Mouse (Mus musculus) stomach, postnatal 0 days (tissue): ENCODE measurements around the gene Pgm5. TPM values are rescaled to one million over a fixed set of nuclear protein-coding genes. Genes with fewer than 3 reads are reported as not detected.

Experiments used
- ATAC-seq: fragments of 200-750 bp; cut with Nextera tagmentation; 2 replicates; pipeline ENCODE4 v1.8.0; 2017; ENCODE audit not compliant: low FRiP score, low TSS enrichment
- DNase-seq: peaks from one replicate; pipeline ENCODE4 v3.0.0-alpha.2; 2016; ENCODE audit warnings: low spot score
- H3K27ac ChIP-seq: fragments of 300-500 bp; sonication (generic); replicated peaks from 2 replicates; pipeline ENCODE4 v1.5.1; 2014; ENCODE audit warnings: mild to moderate bottlenecking, control low read depth
- H3K27me3 ChIP-seq: fragments of 300-500 bp; sonication (generic); 2 replicates; pipeline ENCODE4 v1.6.1; 2014; ENCODE audit warnings: low read length; ENCODE audit not compliant: control insufficient read depth, insufficient read depth
- H3K36me3 ChIP-seq: fragments of 300-500 bp; sonication (generic); 2 replicates; pipeline ENCODE4 v1.6.1; 2014; ENCODE audit warnings: low read length, mixed read lengths; ENCODE audit not compliant: control insufficient read depth, insufficient read depth
- H3K4me1 ChIP-seq: fragments of 300-500 bp; sonication (generic); replicated peaks from 2 replicates; pipeline ENCODE4 v1.6.1; 2014; ENCODE audit warnings: antibody characterized with exemption; ENCODE audit not compliant: control insufficient read depth, insufficient read depth
- H3K4me2 ChIP-seq: fragments of 300-500 bp; sonication (generic); replicated peaks from 2 replicates; pipeline ENCODE4 v1.6.1; 2014; ENCODE audit warnings: low read depth, mild to moderate bottlenecking, control low read depth, moderate library complexity
- H3K4me3 ChIP-seq: fragments of 300-500 bp; sonication (generic); 2 replicates; pipeline ENCODE4 v1.5.1; 2014; ENCODE audit warnings: low read depth, low read length, control low read depth
- H3K9ac ChIP-seq: fragments of 300-500 bp; sonication (generic); 2 replicates; pipeline ENCODE4 v1.6.1; 2014; ENCODE audit warnings: mild to moderate bottlenecking, low read length, control low read depth, mixed read lengths
- H3K9me3 ChIP-seq: fragments of 300-500 bp; sonication (generic); 2 replicates; pipeline ENCODE4 v1.6.1; 2016; ENCODE audit warnings: low read length; ENCODE audit not compliant: control insufficient read depth
- CTCF ChIP-seq: IDR thresholded peaks from 2 replicates; pipeline ENCODE4 v1.5.1; 2016; ENCODE audit warnings: antibody characterized with exemption, low read depth, mild to moderate bottlenecking, moderate library complexity
- EP300 ChIP-seq: optimal IDR thresholded peaks from 2 replicates; pipeline ENCODE3; 2016; ENCODE audit warnings: antibody characterized with exemption
- WGBS: fragments of 180-500 bp; shearing (Covaris S2); extraction: QIAGEN DNeasy Blood & Tissue Kit; methylation state at CpG from one replicate; pipeline ENCODE4 v1.1.7; 2014; 5-methylcytosine and 5-hydroxymethylcytosine counted together
- polyA plus RNA-seq: library from polyadenylated mRNA; unstranded; fragments of >200 nt; fragmentation: Nextera tagmentation; extraction: Ambion mirVana; gene quantifications from 2 replicates; pipeline ENCODE4 v1.2.1, GENCODE M21; 2015

Gene Pgm5
- polyA plus RNA-seq, 1 experiment from 2014 or later: 6.3 TPM

DNA sequence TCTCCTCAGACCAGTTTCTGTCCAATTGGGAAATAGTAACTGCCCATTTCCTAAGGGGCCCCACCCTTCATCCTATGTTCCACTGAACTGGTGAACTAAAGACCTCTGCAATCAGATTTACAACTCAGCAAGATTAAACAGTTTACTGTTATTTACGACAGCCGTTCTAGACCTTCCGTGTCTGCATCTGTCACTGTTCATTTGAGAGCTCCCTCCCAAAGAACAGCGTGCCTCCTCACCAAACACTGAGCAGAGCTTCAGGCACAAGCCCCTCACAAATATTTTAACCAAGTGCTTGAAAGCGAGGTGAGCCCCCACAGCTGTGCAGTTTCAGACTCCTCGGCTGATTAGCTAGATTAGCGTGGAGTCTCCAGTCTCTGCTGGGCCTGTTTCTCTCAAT is 13.3 kb downstream of the Pgm5 start:
- H3K4me3 ChIP-seq: no peak overlapping the region
- H3K27ac ChIP-seq: 0 out of 2 replicates have a peak overlapping the region, but pooled peaks have one; percentile 53
- H3K4me2 ChIP-seq: no peak overlapping the region
- TF ChIP-seq EP300 (no peak), CTCF (no peak)
- no peak for ATAC-seq
- DNase-seq: no peak
- H3K9ac ChIP-seq: no peak overlapping the region
- H3K27me3 ChIP-seq: no peaks in the 10 kb centered on the region
- 26% methylated on average over 7 of the region's 7 CpGs for WGBS
- no peaks in the 10 kb centered on the region for H3K9me3 ChIP-seq
- H3K4me1 ChIP-seq: no peaks in the 10 kb centered on the region
- no peaks in the 10 kb centered on the region for H3K36me3 ChIP-seq

DNA sequence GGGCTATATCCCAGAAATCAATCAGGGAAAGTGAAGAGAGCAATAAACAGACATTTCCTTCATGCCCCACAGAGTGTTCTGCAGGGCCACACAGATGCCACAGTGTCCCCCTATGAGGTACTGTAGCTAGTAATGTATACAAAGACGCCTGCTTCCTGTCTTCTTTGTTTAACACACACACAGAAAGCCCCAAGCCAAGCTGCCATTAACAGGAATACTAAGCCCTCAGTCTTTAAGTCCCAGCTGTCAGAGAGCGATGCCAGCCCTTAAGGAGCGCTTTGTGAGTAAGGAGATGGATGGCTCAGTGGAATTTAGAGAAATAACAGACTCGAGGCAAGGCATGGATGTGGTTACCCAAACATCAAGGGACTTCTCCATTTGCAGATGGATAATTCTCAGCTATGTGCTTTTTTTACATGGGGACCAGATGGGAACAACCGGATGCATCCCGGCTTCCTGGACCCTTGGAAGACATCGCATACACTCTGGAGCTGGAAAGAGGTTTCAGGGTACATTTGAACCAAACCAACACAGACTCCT is 16.6 kb downstream of the Pgm5 start:
- H3K4me2 ChIP-seq: no peak overlapping the region
- H3K9me3 ChIP-seq: no peaks in the 10 kb centered on the region
- H3K36me3 ChIP-seq: no peaks in the 10 kb centered on the region
- H3K4me1 ChIP-seq: no peaks in the 10 kb centered on the region
- TF ChIP-seq EP300 (peak; percentile 79), CTCF (no peak)
- 20% methylated on average over 7 of the region's 7 CpGs for WGBS
- H3K4me3 ChIP-seq: no peak overlapping the region
- no peaks in the 10 kb centered on the region for H3K27me3 ChIP-seq
- H3K9ac ChIP-seq: no peak overlapping the region
- peak overlapping the region; percentile 46 for H3K27ac ChIP-seq
- DNase-seq (no peak), ATAC-seq (peak; percentile 80; the same call in 1 of the 2 replicates)

DNA sequence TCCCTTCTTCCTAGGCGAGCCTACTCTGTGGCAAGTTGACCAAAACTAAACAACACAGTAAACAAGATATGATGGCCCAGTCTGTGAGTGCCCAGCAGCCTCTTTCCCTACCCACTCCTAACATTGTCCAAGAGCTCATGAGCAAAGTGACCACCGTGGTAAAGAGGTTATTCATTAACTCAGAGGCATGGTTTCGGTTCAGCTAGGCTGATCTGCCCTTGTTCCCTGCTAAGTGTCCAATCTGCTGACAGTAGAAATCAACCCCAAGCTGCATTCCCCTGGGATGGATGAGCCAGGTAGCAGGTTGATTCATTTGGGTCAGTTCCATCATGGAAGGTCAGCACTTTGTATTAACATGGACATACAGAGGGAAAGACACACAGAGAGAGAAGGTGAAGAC is 19.6 kb downstream of the Pgm5 start:
- no peaks in the 10 kb centered on the region for H3K36me3 ChIP-seq
- no peaks in the 10 kb centered on the region for H3K9me3 ChIP-seq
- H3K4me2 ChIP-seq: no peak overlapping the region
- DNase-seq (no peak), ATAC-seq (no peak)
- no peaks in the 10 kb centered on the region for H3K27me3 ChIP-seq
- H3K4me3 ChIP-seq: no peak overlapping the region
- no peak overlapping the region for H3K27ac ChIP-seq
- WGBS: 64% methylated on average over 3 of the region's 3 CpGs
- no peak overlapping the region for H3K9ac ChIP-seq
- TF ChIP-seq CTCF: no peak
- no peak for TF ChIP-seq EP300
- no peaks in the 10 kb centered on the region for H3K4me1 ChIP-seq

DNA sequence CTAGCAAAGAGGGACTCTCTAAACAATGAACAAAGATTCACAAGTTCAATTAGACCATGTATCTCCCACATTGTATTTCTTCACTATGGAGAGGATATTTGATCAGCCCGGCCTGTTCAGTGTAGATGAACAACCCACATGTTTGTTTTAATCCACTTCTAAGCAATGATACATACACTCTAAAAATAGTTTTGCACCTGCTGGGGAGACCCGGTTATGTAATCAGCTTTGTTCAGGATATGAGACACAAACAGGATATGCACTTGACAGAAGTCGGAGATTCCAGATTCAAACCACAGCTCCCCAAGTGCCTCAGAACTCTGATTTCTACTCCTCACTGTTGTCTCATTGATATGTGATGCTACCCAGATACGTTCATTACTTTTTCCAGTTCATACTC is 37.1 kb downstream of the Pgm5 start:
- H3K27me3 ChIP-seq: no peaks in the 10 kb centered on the region
- ATAC-seq: no peak
- no peak overlapping the region for H3K4me3 ChIP-seq
- H3K4me2 ChIP-seq: no peak overlapping the region
- WGBS: 56% methylated on average over 4 of the region's 4 CpGs
- H3K9me3 ChIP-seq: no peaks in the 10 kb centered on the region
- H3K27ac ChIP-seq: no peak overlapping the region
- TF ChIP-seq CTCF (no peak), EP300 (no peak)
- H3K9ac ChIP-seq: no peak overlapping the region
- DNase-seq: no peak
- no peaks in the 10 kb centered on the region for H3K4me1 ChIP-seq
- no peaks in the 10 kb centered on the region for H3K36me3 ChIP-seq

DNA sequence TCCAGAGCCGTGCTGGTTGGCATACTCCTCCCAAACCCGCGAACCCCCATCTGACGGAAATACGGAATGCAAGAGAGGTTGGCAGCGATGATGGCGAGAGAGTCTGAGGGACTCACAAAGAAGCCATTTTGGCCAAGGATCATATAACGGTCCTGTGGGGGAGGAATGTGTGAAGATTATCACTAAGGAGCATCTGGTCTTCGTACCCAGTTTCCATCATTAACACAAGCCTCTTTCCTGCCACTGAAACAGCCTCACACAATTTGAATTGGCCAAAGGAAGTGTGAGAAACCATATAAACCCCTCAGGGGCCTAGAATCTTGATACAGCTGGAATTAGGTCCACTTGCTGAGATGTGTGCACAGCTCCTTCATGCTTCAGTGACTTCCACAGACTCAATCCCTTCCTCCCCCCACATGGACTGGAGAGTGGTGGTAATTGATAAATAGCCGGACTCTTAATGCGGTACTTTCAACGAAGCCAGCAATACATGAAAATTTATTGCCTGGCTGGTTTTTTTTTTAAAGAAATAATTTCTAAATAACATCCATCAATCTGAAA is 45.9 kb downstream of the Pgm5 start:
- H3K9me3 ChIP-seq: no peaks in the 10 kb centered on the region
- WGBS: 78% methylated on average over 12 of the region's 12 CpGs
- no peak overlapping the region for H3K4me2 ChIP-seq
- no peak for TF ChIP-seq CTCF
- TF ChIP-seq EP300: no peak
- peaks cover 2% of the 10 kb centered on the region; the same call in 1 of the 2 replicates for H3K36me3 ChIP-seq
- DNase-seq (no peak), ATAC-seq (no peak)
- H3K27ac ChIP-seq: no peak overlapping the region
- no peaks in the 10 kb centered on the region for H3K27me3 ChIP-seq
- H3K9ac ChIP-seq: no peak overlapping the region
- no peak overlapping the region for H3K4me3 ChIP-seq
- H3K4me1 ChIP-seq: no peaks in the 10 kb centered on the region

DNA sequence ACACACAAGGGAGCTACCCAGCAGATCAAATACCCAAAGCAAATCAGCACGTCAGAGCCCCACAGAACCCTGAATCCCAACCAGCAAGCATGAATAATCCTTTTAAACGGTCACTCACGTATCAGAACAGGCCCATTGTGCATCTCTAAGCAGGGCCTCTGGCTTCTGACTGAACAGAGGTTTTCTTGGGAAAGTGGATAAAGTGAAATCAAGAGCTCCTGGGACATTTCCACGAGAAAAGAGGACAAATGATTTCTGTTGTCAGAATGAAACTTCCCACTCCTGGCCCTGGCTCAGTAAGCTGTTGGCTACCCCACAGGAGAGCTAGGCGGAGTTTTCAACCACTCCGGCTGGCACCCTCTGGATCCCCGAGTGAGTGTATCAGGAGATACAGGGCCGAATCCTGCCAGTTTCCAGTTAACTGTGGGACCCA is 48.8 kb downstream of the Pgm5 start:
- WGBS: 68% methylated on average over 8 of the region's 8 CpGs
- no peaks in the 10 kb centered on the region for H3K4me1 ChIP-seq
- peaks cover 2% of the 10 kb centered on the region; the same call in 1 of the 2 replicates for H3K36me3 ChIP-seq
- no peak for DNase-seq
- no peak overlapping the region for H3K27ac ChIP-seq
- no peaks in the 10 kb centered on the region for H3K27me3 ChIP-seq
- H3K4me2 ChIP-seq: no peak overlapping the region
- no peak overlapping the region for H3K4me3 ChIP-seq
- no peak overlapping the region for H3K9ac ChIP-seq
- no peaks in the 10 kb centered on the region for H3K9me3 ChIP-seq
- TF ChIP-seq EP300 (no peak), CTCF (no peak)
- ATAC-seq: no peak
